Mouse (Mus musculus) ovary, postnatal 36 days (tissue): Measurements from ENCODE around the gene Kidins220.

Experiments
- DNase-seq: peaks from one replicate; pipeline ENCODE4 v3.0.0; 2022; ENCODE audit warnings: low spot score, mixed read lengths

The Kidins220 gene

GRCm38 (mm10) chr12:24963393-24964022, 11.2 kb upstream of the Kidins220 start:
- no peak for DNase-seq

GRCm38 (mm10) chr12:24965406-24965805, 9.3 kb upstream of the Kidins220 start:
- no peak for DNase-seq

GRCm38 (mm10) chr12:24966046-24966445, 8.7 kb upstream of the Kidins220 start:
- DNase-seq, result no peak

GRCm38 (mm10) chr12:24971490-24972200, 3.1 kb upstream of the Kidins220 start:
- DNase-seq, result no peak

- no peak for DNase-seq
These were observed 2.1 kb upstream of the Kidins220 start for GRCm38 (mm10) chr12:24972371-24973350.

GRCm38 (mm10) chr12:24973586-24973985, 1.1 kb upstream of the Kidins220 start:
- no peak for DNase-seq

- DNase-seq, result peak; percentile 48
These were observed 499 bp downstream of the Kidins220 start for GRCm38 (mm10) chr12:24975115-24975733.

- DNase-seq, result no peak
These were observed 10.5 kb downstream of the Kidins220 start for GRCm38 (mm10) chr12:24985226-24985625.

GRCm38 (mm10) chr12:24995350-24995749, 20.6 kb downstream of the Kidins220 start:
- DNase-seq, result no peak

GRCm38 (mm10) chr12:25005350-25005749, 30.6 kb downstream of the Kidins220 start:
- no peak for DNase-seq

- DNase-seq, result no peak
These were observed 35.2 kb downstream of the Kidins220 start for GRCm38 (mm10) chr12:25009957-25010356.

- DNase-seq, result no peak
These were observed 35.7 kb downstream of the Kidins220 start for GRCm38 (mm10) chr12:25010416-25010815.

- DNase-seq, result no peak
These were observed 37.1 kb downstream of the Kidins220 start for GRCm38 (mm10) chr12:25011733-25012367.

GRCm38 (mm10) chr12:25012555-25013540, 38.1 kb downstream of the Kidins220 start:
- DNase-seq, result no peak

GRCm38 (mm10) chr12:25014307-25014927, 39.7 kb downstream of the Kidins220 start:
- no peak for DNase-seq

- DNase-seq, result no peak
These were observed 40.2 kb downstream of the Kidins220 start for GRCm38 (mm10) chr12:25014938-25015337.

- no peak for DNase-seq
These were observed 42.3 kb downstream of the Kidins220 start for GRCm38 (mm10) chr12:25016995-25017394.

GRCm38 (mm10) chr12:25021057-25021456, 46.3 kb downstream of the Kidins220 start:
- DNase-seq, result no peak

GRCm38 (mm10) chr12:25024862-25025545, 50.3 kb downstream of the Kidins220 start:
- no peak for DNase-seq
